Mouse (Mus musculus) embryonic stem cell, embryonic (primary cell): ENCODE measurements around the gene Ccdc169.
"Not testable (repeated sequence)": the region's sequence is repeated elsewhere in the genome, so short reads cannot be mapped to it uniquely, and the experiment has no call there.

Source experiments
- CTCF ChIA-PET, 4 experiments: fragments of 300-600 bp in 2 of 4; fragments of 350-600 bp in 2 of 4; sonication (Branson Sonifier 250); formaldehyde crosslinking; loops; one replicate each; lab custom pipeline; 2022; ENCODE audit warnings: inconsistent platforms in 2 of 4; lab: Charles Lee
- POLR2A ChIA-PET, 4 experiments: fragments of 300-600 bp in 2 of 4; fragments of 350-600 bp in 2 of 4; sonication (Branson Sonifier 250); formaldehyde crosslinking; loops; one replicate each; lab custom pipeline; 2022; ENCODE audit warnings: antibody characterized with exemption in 4 of 4, inconsistent platforms in 1 of 4; lab: Charles Lee

The Ccdc169 gene

DNA sequence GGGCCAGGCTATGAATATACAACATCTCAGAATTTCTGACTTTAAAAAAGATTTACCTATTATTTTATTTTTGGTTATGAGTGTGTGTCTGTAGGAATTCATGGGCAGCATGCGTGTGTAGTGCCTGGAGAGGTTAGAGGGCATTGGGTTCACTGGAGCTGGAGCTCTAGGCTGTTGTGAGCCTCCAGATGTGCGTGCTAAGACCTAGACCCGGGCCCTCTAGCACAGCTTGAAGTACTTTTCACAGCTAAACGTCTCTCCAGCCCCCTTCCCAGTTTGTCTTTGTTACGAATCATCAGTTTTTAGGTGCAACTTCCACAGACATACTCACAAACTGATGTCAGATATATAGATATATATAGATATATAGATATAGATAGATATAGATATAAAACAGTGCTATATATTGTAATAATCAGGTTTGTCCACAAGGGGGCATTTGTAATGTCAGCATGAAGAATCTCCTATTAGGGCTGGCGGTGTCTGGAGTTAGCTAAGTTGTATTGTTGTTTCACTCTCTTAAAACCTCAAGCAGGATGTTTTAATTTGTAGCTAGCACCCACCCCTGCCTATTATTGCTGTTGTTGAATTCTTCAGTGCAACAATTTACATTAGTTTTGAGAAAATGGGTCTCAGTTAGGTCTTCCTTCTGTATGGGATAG, 15.7 kb downstream of the Ccdc169 start:
- CTCF ChIA-PET, result interaction anchor here (0.6 to 2.1 kb wide), 17 partner anchors 9 to 202 kb away, joined by 3 to 9 read pairs (median 3); partner anchors contain the start of gene Sohlh2 (in 2 of the 4)
- POLR2A ChIA-PET, result no interaction called here

DNA sequence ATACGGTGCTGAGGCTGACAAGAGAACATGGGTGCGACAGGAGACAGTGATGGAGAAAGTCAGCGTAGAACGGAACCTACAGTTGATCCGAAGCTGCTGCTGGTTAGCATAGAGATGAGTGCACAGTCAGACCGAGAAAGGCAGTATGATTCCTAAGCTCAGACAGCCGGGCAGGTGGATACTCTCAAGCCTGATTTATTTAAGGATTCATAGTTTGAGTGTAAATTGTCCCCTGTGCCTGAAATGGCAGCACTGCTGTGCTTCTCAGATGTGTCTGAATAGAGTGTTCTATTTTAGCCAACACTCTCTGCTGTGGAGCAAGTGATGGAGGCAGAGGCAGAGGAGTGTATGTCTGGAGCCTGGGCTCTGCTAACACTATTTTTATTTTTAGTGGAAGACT, 17.0 kb downstream of the Ccdc169 start:
- CTCF ChIA-PET, result interaction anchor here in 3 of 4 experiments (0.8 to 2.1 kb wide), 7 partner anchors 13 to 610 kb away, joined by 3 to 9 read pairs (median 3); no protein-coding TSS in a partner anchor
- POLR2A ChIA-PET, result interaction anchor here in 2 of 4 experiments (0.7 to 1.1 kb wide), 2 partner anchors 9 to 20 kb away, joined by 3 to 4 read pairs; no protein-coding TSS in a partner anchor

DNA sequence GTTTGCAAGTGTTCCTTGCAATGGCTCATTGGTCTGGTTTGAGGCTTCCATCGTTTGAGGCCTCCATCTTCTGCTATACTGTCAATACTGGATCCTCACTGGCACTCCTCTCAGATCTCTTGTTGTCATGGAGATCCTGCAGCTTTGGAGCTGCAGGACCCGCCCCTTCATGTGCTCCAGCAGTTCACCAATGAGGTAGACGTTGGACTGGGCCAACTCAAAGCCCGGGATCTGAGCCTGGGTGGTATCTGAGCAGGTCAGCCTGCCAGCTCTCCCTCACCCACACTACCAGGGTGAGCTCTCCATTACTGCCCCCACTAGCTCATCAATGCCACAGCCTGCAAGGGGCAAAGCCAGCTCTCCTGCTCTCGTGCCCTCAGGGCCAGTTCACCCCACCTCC, 20.3 kb downstream of the Ccdc169 start:
- POLR2A ChIA-PET, result interaction anchor here in 1 of 4 experiments (0.6 kb wide), 1 partner anchor 1135 kb away, joined by 4 read pairs; no protein-coding TSS in a partner anchor

DNA sequence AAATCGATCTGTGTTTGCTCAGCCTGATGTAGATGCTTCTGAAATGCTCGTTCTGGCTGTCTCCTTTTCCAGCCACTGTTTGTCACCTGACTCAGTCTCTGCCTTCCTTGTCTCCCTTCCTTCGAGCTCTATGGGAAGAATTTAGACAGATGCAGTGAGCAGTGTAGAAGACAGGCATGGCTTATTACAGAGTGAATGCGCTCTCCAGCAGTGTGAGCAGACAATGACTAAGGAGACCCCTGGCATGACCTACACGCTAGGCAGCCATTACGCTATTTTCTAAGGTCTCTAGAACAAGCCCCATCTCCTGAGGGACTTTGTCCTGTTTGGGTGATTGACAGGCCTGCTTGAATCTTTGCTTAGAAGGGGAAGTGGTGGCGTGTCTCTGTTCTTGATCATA, 24.0 kb downstream of the Ccdc169 start:
- CTCF ChIA-PET, result interaction anchor here in 1 of 4 experiments (0.6 kb wide), 1 partner anchor 8 kb away, joined by 3 read pairs; no protein-coding TSS in a partner anchor

More for the DNA sequence above, 20.3 kb downstream of the Ccdc169 start:
- CTCF ChIA-PET, result no interaction called here

DNA sequence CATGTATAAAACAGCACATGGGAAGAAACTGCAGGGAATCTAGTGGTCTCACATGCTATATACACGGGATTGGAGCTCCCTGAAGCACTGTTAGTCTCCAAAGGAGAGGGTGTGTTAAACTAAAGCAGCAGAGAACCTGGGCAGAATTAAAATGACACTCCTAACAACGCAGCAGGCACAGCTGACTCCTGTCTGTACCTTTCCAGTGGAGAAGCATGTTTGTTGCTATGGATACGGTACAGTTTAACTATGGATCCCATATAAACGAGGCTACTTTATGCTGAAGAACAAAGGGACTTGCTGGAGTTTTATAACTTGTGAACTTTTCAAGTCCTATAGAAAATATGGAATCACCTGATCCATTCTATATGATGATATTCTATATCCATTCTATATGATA, 26.4 kb downstream of the Ccdc169 start:
- POLR2A ChIA-PET, result interaction anchor here in 1 of 4 experiments (0.6 kb wide), 1 partner anchor 9 kb away, joined by 3 read pairs; no protein-coding TSS in a partner anchor
- CTCF ChIA-PET, result no interaction called here

More for the DNA sequence above, 24.0 kb downstream of the Ccdc169 start:
- POLR2A ChIA-PET, result no interaction called here

DNA sequence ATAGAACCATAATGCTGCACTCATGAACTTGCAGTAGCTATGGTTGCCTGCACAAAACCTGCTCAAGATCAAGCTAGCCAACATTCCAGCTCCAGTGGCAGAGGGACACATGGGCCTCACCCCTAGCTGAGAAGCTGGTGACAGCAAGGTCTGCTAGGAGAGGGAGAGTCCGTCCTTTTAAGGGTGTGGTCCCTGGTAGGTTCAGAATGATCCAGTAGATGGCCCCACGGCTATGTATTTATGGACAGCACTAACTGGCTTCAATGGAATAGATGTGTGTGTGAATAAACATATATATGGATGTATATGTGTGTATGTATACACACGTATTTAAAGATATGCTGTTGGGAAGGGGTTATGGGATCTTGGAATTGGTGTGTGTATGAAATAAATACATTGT, 35.3 kb downstream of the Ccdc169 start:
- POLR2A ChIA-PET, result interaction anchor here in 1 of 4 experiments (1.5 kb wide), 1 partner anchor 10 kb away, joined by 4 read pairs; the partner anchor contains the start of gene Sohlh2
- CTCF ChIA-PET, result no interaction called here

DNA sequence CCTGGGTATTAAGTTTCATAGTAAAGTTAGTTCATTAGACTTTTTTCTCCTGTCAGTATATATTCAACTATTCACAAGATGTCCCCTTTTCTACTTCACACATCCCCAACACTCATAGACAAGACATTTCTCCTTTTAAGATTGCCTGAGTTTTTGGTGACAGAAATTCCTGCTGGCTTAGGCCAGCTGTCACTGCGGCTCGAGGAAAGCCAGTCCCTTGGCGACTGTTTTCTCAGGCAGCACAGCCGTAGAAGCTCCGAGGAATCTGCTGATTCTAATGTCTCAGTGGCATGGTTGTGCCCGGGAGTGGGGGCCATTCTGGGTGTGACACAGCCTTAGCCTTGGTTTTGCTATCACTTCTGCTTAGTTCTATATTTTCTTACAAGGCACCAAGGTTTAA, 40.1 kb downstream of the Ccdc169 start:
- CTCF ChIA-PET, result no interaction called here
- POLR2A ChIA-PET, result no interaction called here

DNA sequence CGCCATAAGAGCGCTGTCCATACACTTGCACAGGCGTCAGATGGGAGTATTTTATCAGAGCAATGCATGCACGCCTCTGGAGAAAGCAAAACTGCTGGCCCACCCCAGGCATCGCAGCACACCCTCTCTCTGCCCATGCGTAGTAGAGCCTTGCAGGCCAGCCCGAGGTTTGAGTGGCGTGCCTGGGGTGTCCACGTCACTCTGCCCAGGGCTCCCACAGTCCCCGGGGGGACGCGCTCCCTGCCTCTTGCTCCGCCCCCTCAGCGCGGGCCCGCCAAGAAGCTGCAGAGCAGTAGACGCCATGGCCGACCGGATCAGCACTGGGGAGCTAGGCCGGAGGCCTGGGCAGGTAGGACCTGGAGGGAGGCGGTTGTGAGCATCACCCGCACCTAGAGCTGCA, 44.6 kb downstream of the Ccdc169 start, which contains the start of gene Sohlh2:
TSS of gene Sohlh2 (plus strand) at position 263 of the 400 bp plus-strand sequence.
- POLR2A ChIA-PET, result interaction anchor here in 3 of 4 experiments (0.6 to 2.3 kb wide), 11 partner anchors 9 to 489 kb away, joined by 3 to 6 read pairs (median 4); partner anchors contain the start of genes Dclk1 (in 2 of the 3) and Supt20 (in 1 of the 3)
- CTCF ChIA-PET, result interaction anchor here (0.5 to 1.7 kb wide), 6 partner anchors 26 to 173 kb away, joined by 3 to 7 read pairs (median 5); no protein-coding TSS in a partner anchor

DNA sequence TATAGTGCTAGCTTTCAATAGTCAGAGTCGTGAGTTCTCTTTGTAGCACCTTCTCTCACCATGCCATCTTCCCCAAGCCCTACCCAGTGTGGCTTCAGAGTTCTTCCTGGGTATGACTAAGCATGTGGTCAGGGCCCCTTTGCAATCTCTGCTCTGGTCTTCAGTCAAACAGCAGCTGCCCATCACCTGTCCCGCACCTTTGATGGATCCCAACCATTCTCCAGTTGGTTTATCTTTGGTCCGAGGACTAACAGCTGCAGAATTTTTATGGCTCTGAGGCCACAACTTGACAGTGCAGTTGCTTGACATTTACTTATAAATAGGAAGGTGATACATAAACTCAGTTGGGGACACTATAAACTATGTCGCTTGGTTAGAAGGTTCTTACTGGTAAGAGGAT, 54.5 kb downstream of the Ccdc169 start:
- ChIA-PET POLR2A (no interaction called here), CTCF (no interaction called here)

DNA sequence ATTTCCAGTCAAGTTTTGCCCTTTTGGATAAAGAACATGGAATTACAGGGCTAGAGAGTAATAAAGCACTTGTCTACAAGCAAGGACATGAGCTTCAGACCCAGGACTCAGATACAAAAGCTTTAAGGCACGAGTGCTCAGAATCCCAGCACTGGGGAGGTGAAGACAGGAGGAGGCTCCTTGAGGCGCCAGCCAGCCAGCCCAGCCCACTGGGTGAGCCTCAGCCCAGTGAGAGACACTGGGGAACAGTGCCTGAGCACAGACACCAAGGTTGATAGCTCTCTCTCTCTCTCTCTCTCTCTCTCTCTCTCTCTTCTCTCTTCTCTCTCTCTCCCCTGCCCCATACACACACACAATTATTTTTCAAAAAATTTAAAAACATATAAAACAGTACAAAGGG, 56.2 kb downstream of the Ccdc169 start:
- ChIA-PET POLR2A (interaction anchor here in 2 of 4 experiments (0.6 to 0.7 kb wide), 2 partner anchors 55 to 326 kb away, joined by 3 to 4 read pairs; no protein-coding TSS in a partner anchor), CTCF (interaction anchor here in 1 of 4 experiments (0.6 kb wide), 1 partner anchor 11 kb away, joined by 5 read pairs; no protein-coding TSS in a partner anchor)

DNA sequence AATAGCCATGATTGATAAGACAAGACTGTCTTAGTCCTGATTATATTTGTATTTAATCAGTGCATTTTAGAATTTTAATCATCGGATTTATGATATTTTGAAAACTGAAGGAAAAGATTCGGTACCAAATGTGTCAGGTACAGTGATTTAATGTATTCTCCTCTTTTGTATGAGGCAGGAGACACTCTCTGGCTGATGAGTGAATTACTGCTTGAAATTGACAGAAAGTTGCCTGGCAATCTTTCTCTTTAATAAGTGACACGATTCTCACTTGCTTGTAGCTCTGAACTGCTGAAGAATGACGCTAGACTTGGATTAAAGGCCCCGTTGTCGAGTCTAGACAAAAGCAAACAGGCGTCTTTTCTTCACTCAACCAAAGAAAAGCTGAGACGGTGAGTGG, 57.7 kb downstream of the Ccdc169 start:
- ChIA-PET CTCF (no interaction called here), POLR2A (interaction anchor here in 1 of 4 experiments (1.3 kb wide), 1 partner anchor 12 kb away, joined by 3 read pairs; the partner anchor contains the start of gene Sohlh2)

DNA sequence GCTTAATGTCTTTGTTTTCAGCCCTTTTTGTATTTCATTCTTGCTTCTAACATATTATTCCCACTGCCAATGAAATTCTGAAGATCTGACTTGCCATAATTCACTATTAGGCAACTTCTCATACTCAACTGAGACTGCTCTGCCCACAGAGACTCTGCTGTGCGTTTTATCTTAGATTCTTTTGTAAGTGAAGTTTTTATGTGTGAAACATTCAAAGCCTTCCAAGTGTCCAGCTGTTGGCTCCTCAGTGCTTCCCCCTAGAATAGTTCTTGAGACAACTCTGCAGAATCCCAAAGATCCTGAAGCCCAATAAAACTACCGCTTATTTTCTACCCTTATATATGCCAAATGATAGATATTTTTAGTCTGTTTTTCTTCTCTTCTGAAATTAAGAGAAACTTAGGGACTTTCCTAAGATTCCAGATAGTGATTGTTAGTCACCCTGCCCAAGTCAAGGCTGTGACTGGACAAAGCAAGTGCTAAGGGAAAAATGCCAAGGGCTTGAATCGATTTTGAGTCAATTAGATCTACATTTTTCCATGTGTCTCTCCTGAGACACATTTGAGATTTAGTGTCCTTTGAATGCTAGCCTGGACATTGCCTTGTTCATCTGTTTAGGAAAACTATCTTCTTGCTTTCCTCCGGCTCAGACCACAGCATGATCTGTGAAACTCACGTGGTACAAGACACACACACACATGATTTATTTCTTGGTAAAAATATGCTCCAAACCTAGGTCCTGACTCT, 58.6 kb downstream of the Ccdc169 start:
- ChIA-PET POLR2A (interaction anchor here in 1 of 4 experiments (1.3 kb wide), 1 partner anchor 13 kb away, joined by 3 read pairs; the partner anchor contains the start of gene Sohlh2), CTCF (no interaction called here)

DNA sequence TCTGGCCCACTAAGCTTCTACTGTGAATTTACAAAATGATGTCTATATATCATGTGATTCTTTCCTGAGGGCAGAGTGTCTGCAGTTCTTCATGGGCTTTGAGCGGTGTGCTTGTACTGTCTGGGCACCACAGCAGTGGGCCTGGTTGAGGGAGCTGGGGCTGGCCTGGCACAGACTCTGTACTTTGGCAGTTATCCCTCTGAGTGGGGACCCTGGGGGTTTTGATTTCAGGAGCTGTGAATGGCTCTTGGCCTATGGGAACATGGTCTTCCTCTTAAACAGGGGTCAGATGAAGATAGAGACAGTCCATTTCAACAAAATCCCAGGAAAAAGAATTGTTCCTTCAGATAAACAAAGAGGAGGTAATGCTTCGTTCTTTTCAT, 59.2 kb downstream of the Ccdc169 start:
- ChIA-PET CTCF (no interaction called here), POLR2A (no interaction called here)

DNA sequence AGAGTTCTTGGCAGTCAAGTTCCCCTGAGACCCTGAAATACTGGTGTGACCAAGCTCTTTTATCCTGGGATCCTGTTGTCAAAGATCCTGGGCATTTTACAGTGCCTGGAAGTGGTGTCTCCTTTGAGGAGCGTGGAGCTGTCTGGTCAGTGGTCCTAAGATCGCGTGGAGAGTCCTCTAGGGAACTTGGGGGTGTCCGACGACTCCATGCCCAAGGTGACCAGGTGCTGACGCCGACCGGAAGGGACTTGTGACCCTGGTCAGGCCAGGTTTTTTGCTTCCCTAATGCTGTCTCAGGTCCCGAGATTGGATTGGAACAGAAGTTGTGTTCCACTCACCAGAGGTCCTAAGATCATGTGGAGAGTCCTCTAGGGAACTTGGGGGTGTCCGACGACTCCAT, 66.5 kb downstream of the Ccdc169 start:
- POLR2A ChIA-PET, result not testable (repeated sequence)
- CTCF ChIA-PET, result interaction anchor here in 1 of 4 experiments (0.9 kb wide), 1 partner anchor 317 kb away, joined by 3 read pairs; no protein-coding TSS in a partner anchor

DNA sequence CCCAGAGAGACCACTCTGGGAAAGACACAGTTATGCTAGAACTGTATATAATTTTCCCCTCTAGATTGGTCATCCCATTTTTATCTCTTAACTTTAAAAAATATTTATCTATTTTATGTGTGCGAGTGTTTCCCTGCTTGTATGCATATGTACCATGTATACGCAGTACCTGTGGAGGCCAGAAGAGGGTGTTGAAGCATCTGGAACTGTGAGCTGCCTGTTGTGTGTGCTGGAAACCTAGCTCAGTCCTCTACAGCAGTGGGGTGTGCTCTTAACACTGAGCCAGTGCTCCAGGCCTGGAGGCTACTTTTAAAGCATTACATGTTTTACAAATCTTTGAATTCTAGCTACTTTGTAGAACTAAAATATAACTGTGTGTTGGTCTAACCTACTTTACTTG, 69.3 kb downstream of the Ccdc169 start:
- POLR2A ChIA-PET, result interaction anchor here in 2 of 4 experiments (0.6 to 1.2 kb wide), 3 partner anchors 12 to 85 kb away, joined by 3 to 4 read pairs (median 3); partner anchors contain the start of gene Sohlh2 (in 1 of the 2)
- CTCF ChIA-PET, result interaction anchor here (0.6 to 1.6 kb wide), 7 partner anchors 16 to 173 kb away, joined by 3 to 11 read pairs (median 5); no protein-coding TSS in a partner anchor

DNA sequence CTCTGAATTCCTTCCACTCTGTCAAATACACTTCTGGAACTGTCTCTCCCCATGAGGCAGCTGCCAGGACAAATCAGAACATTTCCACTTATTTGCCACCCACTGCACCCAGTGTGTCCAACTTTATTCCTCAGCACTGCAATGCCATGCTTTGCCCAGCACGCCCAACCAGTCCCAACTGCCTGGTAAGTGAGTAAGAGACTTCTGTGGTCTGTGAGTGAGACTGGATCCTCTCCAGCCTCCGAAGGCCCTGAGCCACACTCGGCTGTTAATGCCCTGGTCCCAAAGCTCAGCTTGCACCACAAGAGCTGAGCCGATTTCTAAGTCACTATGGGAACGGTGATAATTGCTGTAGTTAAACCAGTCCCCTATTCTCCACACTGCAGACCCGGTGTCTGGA, 70.5 kb downstream of the Ccdc169 start:
- ChIA-PET POLR2A (interaction anchor here in 1 of 4 experiments (0.6 to 0.8 kb wide), 2 partner anchors 27 to 52 kb away, joined by 3 read pairs; no protein-coding TSS in a partner anchor), CTCF (interaction anchor here in 3 of 4 experiments (0.5 to 1.4 kb wide), 7 partner anchors 14 to 147 kb away, joined by 3 to 7 read pairs (median 5); partner anchors contain the start of gene Sohlh2 (in 2 of the 3))

DNA sequence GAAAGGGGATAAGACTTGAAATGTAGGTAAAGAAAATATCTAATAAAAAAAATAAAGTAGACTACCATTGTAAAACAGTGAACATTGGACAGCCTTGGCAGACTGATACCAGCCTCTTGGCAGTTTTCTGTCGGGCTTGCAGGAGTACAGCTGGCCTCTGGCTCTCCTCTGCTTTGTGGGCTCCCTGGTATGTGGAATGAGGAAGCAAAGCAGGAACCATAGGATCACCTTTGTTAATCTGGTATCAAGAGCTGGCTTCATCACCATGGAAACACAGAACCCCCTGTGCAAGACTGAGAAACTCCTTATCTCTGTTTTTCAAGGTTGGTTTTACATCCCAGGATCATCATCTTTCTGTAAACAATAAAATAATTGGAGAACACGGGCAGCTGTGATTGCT, 75.1 kb downstream of the Ccdc169 start:
- ChIA-PET CTCF (no interaction called here), POLR2A (interaction anchor here in 1 of 4 experiments (1.3 kb wide), 1 partner anchor 105 kb away, joined by 3 read pairs; no protein-coding TSS in a partner anchor)

DNA sequence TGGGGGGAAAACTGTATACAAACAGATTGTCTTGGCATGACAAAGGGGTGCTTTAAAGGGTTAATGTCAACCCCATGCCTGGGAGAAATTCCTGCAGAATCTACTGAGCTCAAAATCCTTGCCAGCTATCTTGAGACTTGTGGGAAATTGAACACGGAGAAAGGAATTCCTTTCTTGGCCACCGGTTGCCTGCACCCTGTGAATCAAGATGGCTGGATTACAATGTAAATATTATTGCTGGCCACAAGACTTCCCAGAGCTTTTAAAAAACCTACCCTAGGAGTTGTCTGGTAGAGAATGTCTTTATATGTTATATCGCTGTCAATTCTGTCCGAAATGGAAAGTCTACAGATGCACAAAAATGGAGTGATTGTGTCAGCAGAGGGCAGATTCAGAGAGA, 76.6 kb downstream of the Ccdc169 start:
- CTCF ChIA-PET, result no interaction called here
- POLR2A ChIA-PET, result no interaction called here

DNA sequence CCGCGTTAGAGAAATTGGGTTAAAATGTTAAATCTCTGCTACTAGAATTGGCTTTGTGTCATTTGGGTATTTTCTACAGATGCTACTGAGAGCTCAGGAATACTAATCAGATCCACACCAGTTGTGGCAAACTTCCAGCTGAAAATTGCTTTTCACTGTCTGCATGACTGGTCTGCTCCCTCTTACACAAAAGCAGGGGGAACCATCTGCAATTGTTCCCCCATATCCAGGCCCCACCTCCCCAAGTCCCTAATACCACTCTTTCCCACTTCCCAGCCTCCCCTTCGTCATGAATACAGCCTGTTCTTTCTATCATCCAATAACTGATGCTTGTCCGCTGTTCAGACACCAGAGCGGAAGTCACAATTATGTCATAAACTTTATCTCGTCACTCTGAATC, 77.3 kb downstream of the Ccdc169 start:
- CTCF ChIA-PET, result no interaction called here
- POLR2A ChIA-PET, result no interaction called here
